33 mouse cellular contexts compared by ENCODE assay signal in genomic region chr6:87373057-87373456, GRCm38 (mm10). TPM values are rescaled to one million over a fixed set of nuclear protein-coding genes. Genes with fewer than 3 reads are reported as not detected.
"Had no signal": no experiment of that assay in that cellular context is flagged by ENCODE, and none has a peak within 500 bp of the region (broad histone marks: within the 10 kb centered on the region; RNA-seq: fewer than 3 reads in every experiment).

TSS of gene Gkn2 (plus strand) at chr6:87373357.

- H3K27ac ChIP-seq: embryonic facial prominence, embryonic 10.5 days; embryonic facial prominence, embryonic 12.5 days; embryonic facial prominence, embryonic 13.5 days; embryonic facial prominence, embryonic 15.5 days; forebrain, embryonic 10.5 days; forebrain, embryonic 12.5 days; forebrain, embryonic 13.5 days; forebrain, embryonic 15.5 days; gastrocnemius, adult 2 months; heart, adult 2 months had no signal

- H3K4me3 ChIP-seq: embryonic facial prominence, embryonic 10.5 days; embryonic facial prominence, embryonic 12.5 days; embryonic facial prominence, embryonic 13.5 days; embryonic facial prominence, embryonic 15.5 days; erythroblast, embryonic 14.5 days; forebrain, embryonic 10.5 days; forebrain, embryonic 12.5 days; forebrain, embryonic 13.5 days; forebrain, embryonic 15.5 days; gastrocnemius, adult 2 months; heart, adult 2 months had no signal

- H3K9me3 ChIP-seq: embryonic facial prominence, embryonic 10.5 days; embryonic facial prominence, embryonic 12.5 days; embryonic facial prominence, embryonic 13.5 days; embryonic facial prominence, embryonic 15.5 days; forebrain, embryonic 10.5 days; forebrain, embryonic 12.5 days; forebrain, embryonic 13.5 days; forebrain, embryonic 15.5 days had no signal

- H3K9ac ChIP-seq: embryonic facial prominence, embryonic 12.5 days; embryonic facial prominence, embryonic 13.5 days; embryonic facial prominence, embryonic 15.5 days; forebrain, embryonic 12.5 days; forebrain, embryonic 13.5 days; forebrain, embryonic 15.5 days; forebrain, postnatal 0 days had no signal

- H3K36me3 ChIP-seq: embryonic facial prominence, embryonic 10.5 days; embryonic facial prominence, embryonic 12.5 days; embryonic facial prominence, embryonic 13.5 days; embryonic facial prominence, embryonic 15.5 days; forebrain, embryonic 10.5 days; forebrain, embryonic 12.5 days; forebrain, embryonic 15.5 days had no signal

- H3K27me3 ChIP-seq: embryonic facial prominence, embryonic 12.5 days; embryonic facial prominence, embryonic 13.5 days; embryonic facial prominence, embryonic 15.5 days; forebrain, embryonic 12.5 days; forebrain, embryonic 13.5 days; forebrain, embryonic 15.5 days had no signal

- DNase-seq: cerebellum, adult 8-10 months; cerebellum, adult 9-10 months; cerebellum, adult 9-11 months; cerebellum, postnatal 10 days; cerebellum, postnatal 14 days; cerebellum, postnatal 25 days; cerebellum, postnatal 36 days; embryo, embryonic 11 days; forebrain, postnatal 0 days; gastrocnemius, adult 2 months; gastrocnemius, postnatal 10 days; gastrocnemius, postnatal 14 days; gastrocnemius, postnatal 25 days; gastrocnemius, postnatal 36 days; heart, adult 11 months; heart, adult 18-20 months; heart, adult 2 months had no signal

- H3K4me1 ChIP-seq: embryonic facial prominence, embryonic 10.5 days; embryonic facial prominence, embryonic 12.5 days; embryonic facial prominence, embryonic 13.5 days; embryonic facial prominence, embryonic 15.5 days; forebrain, embryonic 10.5 days; forebrain, embryonic 12.5 days; forebrain, embryonic 13.5 days; forebrain, embryonic 15.5 days had no signal

- H3K4me2 ChIP-seq: embryonic facial prominence, embryonic 12.5 days; embryonic facial prominence, embryonic 13.5 days; embryonic facial prominence, embryonic 15.5 days; forebrain, embryonic 12.5 days; forebrain, embryonic 13.5 days; forebrain, embryonic 15.5 days had no signal

- ATAC-seq: forebrain, embryonic 13.5 days; forebrain, embryonic 14.5 days; forebrain, embryonic 15.5 days; forebrain, embryonic 16.5 days; forebrain, postnatal 0 days had no signal

RNA-seq across cellular contexts. Expression of gene Gkn2, which starts in this region (rescaled TPM):
- polyA plus RNA-seq: cortical plate, adult 2 months; embryonic facial prominence, embryonic 10.5 days; embryonic facial prominence, embryonic 11.5 days; embryonic facial prominence, embryonic 12.5 days; embryonic facial prominence, embryonic 13.5 days; embryonic facial prominence, embryonic 14.5 days; embryonic facial prominence, embryonic 15.5 days; erythroblast, embryonic 14.5 days; forebrain, embryonic 10.5 days; forebrain, embryonic 11.5 days; forebrain, embryonic 12.5 days; forebrain, embryonic 13.5 days; forebrain, embryonic 14.5 days; forebrain, embryonic 15.5 days; forebrain, embryonic 16.5 days; forebrain, postnatal 0 days; frontal cortex, adult 2 months; heart, adult 2 months had no signal
